Mouse (Mus musculus) kidney, adult 2 months (tissue): ENCODE results near the gene Wdr62. TPM values are rescaled to one million over a fixed set of nuclear protein-coding genes. Genes with fewer than 3 reads are reported as not detected.

Experiments
- DNase-seq: peaks from one replicate; pipeline ENCODE4 v3.0.0; 2021
- H3K27ac ChIP-seq: fragments of 200-500 bp; 2 replicates; pipeline ENCODE4 v1.5.1; 2012; ENCODE audit warnings: low read depth, low read length, control low read depth, inconsistent platforms; ENCODE audit not compliant: insufficient read depth
- H3K27me3 ChIP-seq: fragments of 200-500 bp; replicated peaks from 2 replicates; pipeline ENCODE4 v1.6.1; 2012; ENCODE audit warnings: mild to moderate bottlenecking, moderate library complexity, low read length, inconsistent platforms; ENCODE audit not compliant: control insufficient read depth, insufficient read depth
- H3K36me3 ChIP-seq: fragments of 200-500 bp; 2 replicates; pipeline ENCODE4 v1.6.1; 2012; ENCODE audit warnings: mild to moderate bottlenecking, moderate library complexity, low read length, inconsistent platforms; ENCODE audit not compliant: control insufficient read depth, insufficient read depth
- H3K4me1 ChIP-seq: fragments of 200-500 bp; 2 replicates; pipeline ENCODE4 v1.6.1; 2011; ENCODE audit warnings: low read length; ENCODE audit not compliant: control insufficient read depth, insufficient read depth
- H3K4me3 ChIP-seq: fragments of 200-500 bp; 2 replicates; pipeline ENCODE4 v1.5.1; 2011; ENCODE audit warnings: mild to moderate bottlenecking, low read depth, low read length, control low read depth; ENCODE audit not compliant: insufficient read depth
- CTCF ChIP-seq: fragments of 200-500 bp; conservative IDR thresholded peaks from 2 replicates; pipeline ENCODE4 v1.5.1; 2011; ENCODE audit warnings: low read depth, mild to moderate bottlenecking, control low read depth, low read length, moderate library complexity, mixed read lengths; ENCODE audit not compliant: insufficient read depth, insufficient read length
- POLR2A ChIP-seq: fragments of 200-500 bp; IDR thresholded peaks from one replicate; pipeline ENCODE4 v1.6.1; 2011; ENCODE audit warnings: low read depth, low read length, control low read depth
- WGBS: fragments of 180-500 bp; shearing (Covaris S2); methylation state at CpG from one replicate; pipeline ENCODE4 v1.1.7; 2018; 5-methylcytosine and 5-hydroxymethylcytosine counted together
- polyA plus RNA-seq: library from polyadenylated mRNA; depleted of rRNA; stranded (reverse); fragments of >200 nt; gene quantifications from 2 replicates; pipeline ENCODE4 v1.2.3, GENCODE M21; 2012

The Wdr62 gene
- polyA plus RNA-seq, 1 experiment, result 5.8 TPM

DNA sequence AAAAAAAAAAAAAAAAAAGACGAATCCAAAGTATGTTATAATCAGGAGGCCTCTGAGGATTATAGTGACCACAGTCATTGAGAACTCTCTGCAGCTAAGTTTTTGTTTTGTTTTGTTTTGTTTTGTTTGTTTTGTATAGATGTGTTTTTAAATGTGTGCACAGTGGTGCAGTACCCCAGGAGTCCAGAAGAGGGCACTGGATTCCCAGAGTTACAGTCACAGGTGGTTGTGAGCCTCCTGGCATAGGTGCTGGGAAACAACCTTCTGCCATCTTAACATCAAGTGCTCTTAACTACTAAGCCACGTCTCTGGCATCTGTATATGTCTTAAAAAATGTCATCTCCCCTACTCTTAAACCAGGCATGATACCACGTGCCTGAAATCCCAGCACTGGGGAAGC lies 20.7 kb upstream of the Wdr62 start:
- Histone ChIP-seq H3K36me3 (no peaks in the 10 kb centered on the region), H3K27me3 (no peaks in the 10 kb centered on the region), H3K4me1 (no peaks in the 10 kb centered on the region), H3K27ac (no peak overlapping the region), H3K4me3 (no peak overlapping the region)
- WGBS, result 57% methylated on average over 3 of the region's 3 CpGs
- peak; percentile 72 for TF ChIP-seq CTCF
- no peak for TF ChIP-seq POLR2A
- no peak for DNase-seq

DNA sequence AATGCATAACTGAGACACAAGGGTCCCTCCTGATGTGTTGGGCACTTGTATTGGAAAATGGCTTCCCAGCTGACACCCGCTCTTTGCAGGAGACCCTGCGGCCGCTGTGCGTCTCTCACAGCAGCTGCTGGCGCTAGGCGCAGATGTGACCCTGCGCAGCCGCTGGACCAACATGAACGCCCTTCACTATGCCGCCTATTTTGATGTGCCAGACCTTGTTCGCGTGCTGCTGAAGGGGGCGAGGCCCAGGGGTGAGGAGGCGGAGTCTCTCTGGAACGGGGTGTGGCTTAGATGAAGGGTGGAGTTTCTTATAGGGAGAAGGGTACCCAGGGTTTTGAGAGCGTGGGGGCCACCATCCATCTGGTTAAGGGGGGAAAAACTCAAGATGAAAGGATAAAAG lies 17.0 kb upstream of the Wdr62 start:
- H3K27ac ChIP-seq, result no peak overlapping the region
- no peak overlapping the region for H3K4me3 ChIP-seq
- WGBS, result 87% methylated on average over 16 of the region's 16 CpGs
- TF ChIP-seq CTCF (no peak), POLR2A (no peak)
- no peaks in the 10 kb centered on the region for H3K4me1 ChIP-seq
- DNase-seq, result no peak
- no peaks in the 10 kb centered on the region for H3K27me3 ChIP-seq
- H3K36me3 ChIP-seq, result no peaks in the 10 kb centered on the region

DNA sequence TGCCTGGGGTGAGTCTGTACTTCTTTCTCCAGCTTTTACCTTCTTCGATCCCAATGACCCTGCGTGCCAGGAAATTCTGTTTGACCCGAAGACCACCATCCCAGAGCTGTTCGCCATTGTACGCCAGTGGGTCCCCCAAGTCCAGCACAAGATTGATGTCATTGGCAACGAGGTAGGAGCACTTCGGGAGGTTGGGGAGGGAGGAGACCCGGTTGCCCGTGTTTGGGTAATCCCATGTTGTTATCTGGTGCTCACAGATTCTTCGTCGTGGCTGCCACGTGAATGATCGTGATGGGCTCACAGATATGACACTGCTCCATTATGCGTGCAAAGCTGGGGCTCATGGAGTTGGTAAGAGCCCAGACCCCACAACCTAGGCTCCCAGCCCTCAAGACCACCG lies 16.6 kb upstream of the Wdr62 start:
- no peaks in the 10 kb centered on the region for H3K4me1 ChIP-seq
- TF ChIP-seq POLR2A (no peak), CTCF (no peak)
- H3K4me3 ChIP-seq, result no peak overlapping the region
- 93% methylated on average over 15 of the region's 15 CpGs for WGBS
- DNase-seq, result no peak
- H3K36me3 ChIP-seq, result no peaks in the 10 kb centered on the region
- H3K27ac ChIP-seq, result no peak overlapping the region
- H3K27me3 ChIP-seq, result no peaks in the 10 kb centered on the region

DNA sequence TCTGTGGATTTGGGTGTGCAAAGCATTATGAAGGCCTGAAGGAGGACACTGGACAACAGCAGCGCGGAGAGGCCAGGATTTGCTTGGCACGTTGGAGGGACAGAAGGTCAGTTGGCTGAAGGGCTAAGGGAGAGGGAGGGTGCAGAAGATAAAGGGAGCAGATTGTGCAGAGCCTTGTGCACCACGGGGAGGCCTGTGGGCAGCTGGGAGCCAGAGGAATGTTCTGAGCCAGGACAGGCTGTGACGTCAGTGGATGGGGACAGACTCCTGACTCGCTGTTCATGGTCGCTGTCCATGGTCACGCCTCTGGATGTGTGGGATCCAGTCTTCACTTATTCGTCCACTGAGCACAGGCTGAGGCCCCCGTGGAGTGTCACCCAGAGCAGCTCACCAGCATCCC lies 14.9 kb upstream of the Wdr62 start:
- Histone ChIP-seq H3K4me3 (no peak overlapping the region), H3K4me1 (no peaks in the 10 kb centered on the region), H3K27me3 (no peaks in the 10 kb centered on the region), H3K36me3 (no peaks in the 10 kb centered on the region), H3K27ac (no peak overlapping the region)
- TF ChIP-seq POLR2A, result no peak
- TF ChIP-seq CTCF, result no peak
- 46% methylated on average over 10 of the region's 10 CpGs for WGBS
- DNase-seq, result no peak

DNA sequence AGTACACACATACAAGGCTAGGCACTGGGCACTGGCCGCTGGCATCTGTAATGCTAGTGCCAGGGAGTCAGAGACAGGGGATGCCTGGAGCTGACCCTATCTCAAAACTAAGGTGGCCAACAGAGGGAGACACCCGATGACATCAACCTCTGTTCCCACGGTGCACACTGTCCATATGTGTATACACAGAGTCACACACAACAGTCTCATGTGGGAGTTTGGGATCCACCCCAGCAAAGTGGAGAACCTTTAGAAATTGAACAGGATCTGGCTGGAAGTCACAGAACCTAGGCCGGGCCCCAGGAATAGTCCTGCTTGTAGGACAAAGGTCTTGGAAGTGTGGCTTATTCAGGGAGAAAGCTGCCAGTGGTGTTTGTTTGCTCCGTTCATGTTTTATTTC lies 14.1 kb upstream of the Wdr62 start:
- TF ChIP-seq POLR2A (no peak), CTCF (no peak)
- no peak overlapping the region for H3K4me3 ChIP-seq
- no peaks in the 10 kb centered on the region for H3K27me3 ChIP-seq
- 82% methylated on average over 5 of the region's 5 CpGs for whole genome bisulfite sequencing
- no peaks in the 10 kb centered on the region for H3K4me1 ChIP-seq
- H3K36me3 ChIP-seq, result no peaks in the 10 kb centered on the region
- DNase-seq, result no peak
- no peak overlapping the region for H3K27ac ChIP-seq

DNA sequence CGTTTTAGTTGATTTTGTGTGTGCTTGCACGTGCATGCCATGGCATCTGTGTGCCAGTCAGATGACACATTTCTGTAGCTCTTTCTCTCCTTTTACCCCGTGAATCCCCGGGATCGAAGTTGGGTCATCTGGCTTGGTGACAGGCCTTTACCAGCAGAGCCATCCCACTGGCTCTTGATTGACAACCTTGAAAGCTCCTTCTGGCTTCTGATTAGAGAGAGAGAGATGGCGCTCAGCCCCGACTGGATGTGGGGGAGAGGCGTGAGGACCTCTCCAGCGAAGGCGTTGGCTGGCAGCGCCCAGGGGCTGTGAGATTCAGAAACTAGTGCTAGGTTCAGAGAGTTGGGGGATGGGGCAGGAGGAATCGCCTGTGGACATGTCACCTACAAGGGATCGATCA lies 13.6 kb upstream of the Wdr62 start:
- TF ChIP-seq CTCF (no peak), POLR2A (no peak)
- Histone ChIP-seq H3K27ac (no peak overlapping the region), H3K27me3 (no peaks in the 10 kb centered on the region), H3K36me3 (no peaks in the 10 kb centered on the region), H3K4me3 (no peak overlapping the region), H3K4me1 (no peaks in the 10 kb centered on the region)
- no peak for DNase-seq
- WGBS, result 81% methylated on average over 13 of the region's 13 CpGs

DNA sequence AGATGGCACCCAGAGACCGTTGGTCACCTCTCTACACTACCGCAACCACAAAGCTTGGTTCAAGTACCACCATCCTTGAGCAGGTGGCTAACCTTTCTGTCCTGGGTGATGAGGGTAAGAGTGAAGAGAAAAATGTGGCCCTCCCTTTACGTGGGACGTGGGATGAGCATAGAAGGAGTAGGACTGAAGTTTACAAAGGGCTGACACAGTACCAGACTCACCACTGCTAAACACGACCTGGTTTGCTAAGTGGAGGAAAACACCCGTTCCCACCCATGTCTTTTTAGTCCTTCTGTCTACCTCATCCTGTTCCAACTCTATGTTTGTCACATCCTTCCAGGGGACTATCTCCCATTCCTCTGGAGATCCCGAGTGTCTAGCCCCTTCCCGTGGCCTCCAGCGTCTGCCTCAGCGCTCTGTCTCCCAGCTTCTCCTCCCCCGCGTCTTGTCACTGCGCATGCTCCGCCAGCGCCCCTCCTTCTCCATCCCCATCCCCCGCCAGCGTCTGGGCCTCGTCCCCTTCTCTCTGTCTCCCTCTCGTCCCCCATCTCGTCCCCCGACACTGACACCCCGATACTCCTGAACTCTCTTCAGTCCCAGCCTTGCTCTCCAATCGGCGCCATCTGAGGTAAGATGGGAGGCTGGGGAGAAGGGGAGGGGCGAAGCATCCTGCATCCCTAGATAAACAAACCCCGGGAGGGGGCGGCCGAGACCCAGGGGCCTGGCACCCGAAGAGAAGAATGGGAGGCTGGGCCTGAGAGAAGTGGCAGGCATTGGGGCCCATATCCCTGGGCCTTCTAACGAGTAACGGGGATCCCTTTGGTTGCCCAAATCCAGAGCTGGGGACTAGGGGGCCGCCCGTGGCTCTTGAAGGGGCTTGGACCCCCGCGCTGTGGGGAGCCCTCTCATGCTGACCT lies 11.3 kb upstream of the Wdr62 start, which contains the start of gene Clip3:
TSS of gene Clip3 (plus strand) at position 514 of the 917 bp plus-strand sequence.
- H3K27me3 ChIP-seq, result no peaks in the 10 kb centered on the region
- DNase-seq, result peak; percentile 41
- no peak within 1 kb of the TSS for H3K27ac ChIP-seq
- no peaks in the 10 kb centered on the region for H3K36me3 ChIP-seq
- H3K4me3 ChIP-seq, result peak within 1 kb of the TSS; percentile 70
- WGBS, result 10% methylated on average over 35 of the region's 35 CpGs
- TF ChIP-seq CTCF, result no peak
- TF ChIP-seq POLR2A, result no peak
- no peaks in the 10 kb centered on the region for H3K4me1 ChIP-seq
